Mouse (Mus musculus): ENCODE data around the gene AC124502.3.

The AC124502.3 gene

DNA sequence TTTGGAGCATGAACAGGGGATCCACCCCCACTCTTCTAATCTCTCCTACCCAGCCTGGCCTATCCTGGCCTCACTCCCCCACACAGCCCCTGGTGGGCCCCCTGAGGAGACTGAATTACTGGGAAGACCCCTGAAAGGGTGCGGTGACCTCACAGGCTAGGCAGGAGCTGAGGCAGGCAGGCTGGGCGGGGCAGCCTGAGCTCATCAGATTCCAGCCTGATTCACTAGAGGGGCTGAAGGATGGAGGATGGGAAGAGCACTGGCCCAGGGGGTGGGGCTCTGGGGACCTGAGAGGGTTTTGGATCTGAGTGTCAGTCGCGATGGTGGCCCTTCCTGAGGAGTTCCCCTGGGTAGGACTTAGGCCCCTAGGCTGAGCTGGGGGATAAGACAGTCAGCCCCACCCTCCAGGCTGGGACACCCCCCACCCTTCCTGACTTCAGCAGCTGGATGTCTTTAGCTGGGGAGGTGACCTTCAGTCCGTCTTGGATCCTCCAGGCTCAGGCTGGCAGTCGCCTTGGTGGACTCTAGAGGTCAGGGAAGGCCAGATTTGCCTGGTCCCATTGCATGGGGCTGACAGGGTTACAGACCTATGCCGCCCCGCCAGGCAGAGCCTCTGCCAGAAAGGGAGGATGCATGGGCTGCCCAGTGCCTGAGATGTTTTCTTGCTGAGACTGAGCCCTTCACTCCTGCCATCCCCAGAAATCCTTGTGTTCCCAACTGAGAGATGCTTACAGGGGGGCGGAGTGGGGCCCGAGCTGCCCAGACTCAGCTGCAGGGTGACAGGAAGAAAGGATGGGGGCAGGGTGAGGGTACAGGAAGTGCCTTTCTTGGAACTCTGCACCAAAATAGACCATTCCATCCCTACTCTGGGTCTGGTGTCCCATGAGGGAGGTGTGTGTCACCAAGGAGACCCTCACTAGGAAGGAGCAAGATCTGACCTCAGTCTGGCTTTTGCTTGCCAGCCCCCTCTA is 20.4 kb downstream of the AC124502.3 start:
- no peak for DNase-seq (ENCODE audit: low spot score)

DNA sequence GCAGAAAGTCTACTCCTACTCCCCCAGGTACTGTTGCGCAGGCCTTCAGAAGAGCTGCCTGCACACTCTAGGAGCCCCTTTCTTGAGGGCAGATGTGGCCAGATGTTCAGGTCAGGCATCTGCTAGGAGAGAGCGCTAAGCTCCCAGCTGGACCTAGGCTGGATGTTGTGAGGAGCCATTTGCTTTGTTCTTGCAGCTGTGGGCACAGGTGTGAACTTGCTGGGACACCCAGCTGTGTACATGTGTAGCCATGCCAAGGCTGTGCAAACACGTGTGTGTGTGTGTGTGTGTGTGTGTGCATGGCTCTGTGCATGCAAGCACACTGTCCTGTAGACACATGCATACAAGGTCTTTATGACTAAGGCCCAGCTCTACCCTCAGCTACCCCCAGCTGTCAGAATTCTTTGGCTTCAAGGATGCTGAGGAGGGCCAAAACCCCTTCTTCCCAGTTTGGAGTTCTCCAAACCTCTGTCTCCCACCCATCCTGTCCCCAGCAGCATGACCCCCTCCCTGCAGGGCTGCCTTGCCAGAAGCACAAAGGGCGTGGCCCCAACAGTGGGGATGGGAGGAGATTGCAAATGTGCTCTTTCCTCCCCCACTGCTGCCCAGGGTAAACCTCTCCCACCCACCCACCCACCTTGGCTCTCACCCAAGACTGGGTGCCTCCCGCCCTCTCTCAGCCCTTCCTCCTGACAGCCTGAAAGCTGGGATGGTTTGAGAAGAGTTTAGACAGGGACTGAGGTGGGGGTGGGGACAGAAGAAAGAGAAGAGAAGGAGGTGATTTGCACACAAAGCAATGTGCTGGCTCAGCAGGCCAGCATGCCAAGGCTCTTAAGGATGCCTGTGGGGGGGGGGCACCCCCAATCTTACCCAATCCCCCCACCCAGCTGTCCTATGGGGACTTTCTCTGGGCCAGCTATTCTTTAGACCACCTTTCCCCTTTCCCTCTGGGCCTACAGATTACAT is 22.0 kb downstream of the AC124502.3 start:
- DNase-seq (ENCODE audit: low spot score): no peak

DNA sequence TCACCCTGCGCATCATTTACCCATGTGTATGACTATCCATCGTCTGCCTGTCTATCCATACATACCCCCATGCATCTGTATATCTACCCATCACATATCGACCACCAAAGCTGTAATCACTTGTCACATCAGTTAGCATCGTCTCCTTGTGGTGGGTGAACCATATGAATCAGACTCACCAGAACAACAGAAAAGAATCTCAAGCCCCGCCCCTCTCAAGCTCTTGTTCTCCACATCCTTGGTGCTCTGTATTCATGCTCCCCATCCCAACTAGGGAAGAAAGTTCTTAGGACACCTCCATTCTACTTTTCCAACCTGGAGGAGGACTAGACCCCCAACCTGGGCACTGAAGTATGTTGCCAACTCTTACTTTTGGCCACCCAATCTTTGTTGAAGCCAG is 23.4 kb downstream of the AC124502.3 start:
- DNase-seq (ENCODE audit: low spot score): no peak

DNA sequence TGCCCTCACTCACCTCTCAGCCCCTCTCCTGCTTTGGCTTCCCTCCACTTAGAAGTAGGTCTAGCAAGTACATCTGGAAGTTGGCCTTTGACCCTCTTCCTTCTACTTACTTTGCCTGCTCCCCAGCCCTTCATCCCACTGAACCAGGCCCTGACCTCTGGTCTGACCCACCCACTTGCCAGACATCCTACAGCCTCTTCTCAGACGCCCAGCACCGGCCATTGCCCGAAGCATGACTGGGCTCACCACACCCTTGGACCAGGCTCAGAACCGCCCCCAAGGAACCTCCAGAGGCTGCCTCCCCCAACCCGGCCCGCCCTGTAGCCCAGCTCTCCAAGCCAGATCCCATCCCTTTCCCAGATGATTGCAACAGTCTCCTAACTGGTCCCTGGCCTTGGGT is 23.8 kb downstream of the AC124502.3 start:
- DNase-seq (ENCODE audit: low spot score): no peak

DNA sequence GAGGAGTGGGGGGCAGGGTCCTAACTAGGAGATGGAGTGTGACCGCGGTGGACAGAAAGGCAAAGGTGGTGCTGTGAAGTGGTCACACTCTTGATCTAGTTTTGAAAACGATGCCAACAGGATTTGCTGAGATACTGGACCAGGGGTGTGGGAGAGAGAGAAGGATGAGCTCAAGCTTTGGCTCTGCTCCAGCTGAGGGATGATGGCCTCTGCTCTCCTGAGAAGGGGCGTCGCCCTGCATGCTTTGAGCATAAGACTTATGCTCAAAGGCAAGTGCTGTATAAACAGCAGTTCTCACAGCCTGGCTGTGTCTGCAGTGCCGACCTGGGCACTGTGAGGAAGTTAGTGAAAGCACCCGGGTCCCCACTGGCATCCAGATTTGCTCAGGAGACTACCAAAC is 26.4 kb downstream of the AC124502.3 start:
- DNase-seq (ENCODE audit: low spot score): no peak

DNA sequence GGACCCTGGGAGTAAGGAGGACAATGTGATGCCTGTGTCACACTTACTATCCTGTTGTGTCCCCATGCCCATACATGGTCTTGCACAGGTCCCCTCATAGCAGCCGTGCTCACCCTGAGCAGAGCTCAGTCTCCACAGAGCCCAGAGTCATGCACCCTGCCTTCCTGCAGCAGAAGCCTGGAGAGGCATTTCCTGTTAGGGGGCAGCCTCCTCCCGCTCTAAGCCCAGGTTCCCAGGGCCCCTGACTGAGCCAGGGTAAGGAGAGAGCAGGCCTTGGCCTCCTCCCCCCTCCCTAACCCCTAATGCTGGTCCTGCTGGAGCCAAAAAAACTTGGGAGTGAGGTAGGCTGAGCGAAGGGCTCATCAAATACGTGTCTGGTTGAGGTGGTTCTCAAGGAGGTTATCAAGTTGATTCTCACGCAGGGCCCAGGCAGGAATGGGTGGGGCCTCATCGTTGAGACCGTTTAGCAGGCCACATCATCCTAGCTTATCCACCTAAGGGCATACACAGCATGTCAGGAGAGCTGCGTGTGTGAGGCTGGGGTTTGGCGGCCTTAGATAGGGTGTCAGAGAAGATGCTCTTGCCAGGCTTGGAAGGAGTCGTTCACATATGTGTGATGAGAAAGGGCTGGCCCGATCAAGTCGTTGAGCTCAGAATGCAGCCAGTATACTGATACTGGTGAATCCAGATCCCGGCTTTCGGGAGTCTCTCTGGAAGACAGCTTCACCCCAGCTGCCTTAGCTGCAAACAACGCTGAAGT is 28.5 kb downstream of the AC124502.3 start:
- no peak for DNase-seq (ENCODE audit: low spot score)

DNA sequence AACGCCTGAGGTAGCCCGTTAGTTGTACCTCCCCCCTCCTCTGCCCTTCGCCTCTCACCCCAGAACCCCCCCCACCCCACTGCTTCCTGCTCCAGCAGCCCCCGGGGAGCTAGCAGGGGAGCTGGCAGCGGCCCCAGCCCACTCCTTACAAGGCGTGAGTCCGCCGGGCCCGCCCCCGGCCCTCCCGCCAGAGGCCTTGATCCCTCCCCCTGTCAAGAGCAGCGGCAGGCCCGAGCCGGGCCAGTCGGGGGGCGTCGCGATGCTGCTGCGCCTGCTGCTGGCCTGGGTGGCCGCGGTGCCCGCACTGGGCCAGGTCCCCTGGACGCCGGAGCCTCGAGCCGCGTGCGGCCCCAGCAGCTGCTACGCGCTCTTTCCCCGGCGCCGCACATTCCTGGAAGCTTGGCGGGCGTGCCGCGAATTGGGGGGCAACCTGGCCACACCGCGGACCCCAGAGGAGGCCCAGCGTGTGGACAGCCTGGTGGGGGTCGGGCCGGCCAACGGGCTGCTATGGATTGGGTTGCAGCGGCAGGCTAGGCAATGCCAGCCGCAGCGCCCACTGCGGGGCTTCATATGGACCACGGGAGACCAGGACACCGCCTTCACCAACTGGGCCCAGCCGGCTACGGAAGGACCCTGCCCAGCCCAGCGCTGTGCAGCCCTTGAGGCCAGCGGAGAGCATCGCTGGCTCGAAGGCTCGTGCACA is 29.3 kb downstream of the AC124502.3 start, which contains the start of gene Cd248:
Cd248 (plus strand) TSS at position 212 of the 703 bp plus-strand sequence.
- no peak for DNase-seq (ENCODE audit: low spot score)

DNA sequence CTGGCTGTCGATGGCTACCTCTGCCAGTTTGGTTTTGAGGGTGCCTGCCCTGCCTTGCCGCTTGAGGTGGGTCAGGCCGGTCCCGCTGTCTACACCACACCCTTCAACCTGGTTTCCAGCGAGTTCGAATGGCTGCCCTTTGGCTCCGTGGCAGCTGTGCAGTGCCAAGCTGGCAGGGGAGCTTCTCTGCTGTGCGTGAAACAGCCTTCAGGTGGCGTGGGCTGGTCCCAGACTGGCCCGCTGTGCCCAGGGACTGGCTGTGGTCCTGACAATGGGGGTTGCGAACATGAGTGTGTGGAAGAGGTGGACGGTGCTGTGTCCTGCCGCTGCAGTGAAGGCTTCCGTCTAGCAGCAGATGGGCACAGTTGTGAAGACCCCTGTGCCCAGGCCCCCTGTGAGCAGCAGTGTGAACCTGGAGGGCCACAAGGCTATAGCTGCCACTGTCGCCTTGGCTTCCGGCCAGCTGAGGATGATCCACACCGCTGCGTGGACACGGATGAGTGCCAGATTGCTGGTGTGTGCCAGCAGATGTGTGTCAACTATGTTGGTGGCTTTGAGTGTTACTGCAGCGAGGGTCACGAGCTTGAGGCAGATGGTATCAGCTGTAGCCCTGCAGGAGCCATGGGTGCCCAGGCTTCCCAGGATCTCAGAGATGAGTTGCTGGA is 30.0 kb downstream of the AC124502.3 start:
- DNase-seq (ENCODE audit: low spot score): no peak

DNA sequence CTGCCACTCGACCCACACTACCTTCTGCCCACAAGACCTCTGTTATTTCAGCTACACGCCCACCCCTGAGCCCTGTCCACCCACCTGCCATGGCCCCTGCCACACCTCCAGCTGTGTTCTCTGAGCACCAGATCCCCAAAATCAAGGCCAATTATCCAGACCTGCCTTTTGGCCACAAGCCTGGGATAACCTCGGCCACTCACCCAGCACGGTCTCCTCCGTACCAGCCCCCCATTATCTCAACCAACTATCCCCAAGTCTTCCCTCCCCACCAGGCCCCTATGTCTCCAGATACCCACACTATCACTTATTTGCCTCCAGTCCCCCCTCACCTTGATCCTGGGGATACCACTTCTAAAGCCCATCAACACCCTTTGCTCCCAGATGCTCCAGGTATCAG is 30.8 kb downstream of the AC124502.3 start:
- DNase-seq (ENCODE audit: low spot score): no peak

DNA sequence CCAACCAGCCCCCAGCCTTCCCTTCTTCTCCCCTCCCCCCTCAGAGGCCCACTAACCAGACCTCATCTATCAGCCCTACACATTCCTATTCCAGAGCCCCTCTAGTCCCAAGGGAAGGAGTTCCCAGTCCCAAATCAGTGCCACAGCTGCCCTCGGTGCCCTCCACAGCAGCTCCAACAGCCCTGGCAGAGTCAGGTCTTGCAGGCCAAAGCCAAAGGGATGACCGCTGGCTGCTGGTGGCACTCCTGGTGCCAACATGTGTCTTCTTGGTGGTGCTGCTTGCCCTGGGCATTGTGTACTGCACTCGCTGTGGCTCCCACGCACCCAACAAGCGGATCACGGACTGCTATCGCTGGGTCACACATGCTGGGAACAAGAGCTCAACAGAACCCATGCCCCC is 31.3 kb downstream of the AC124502.3 start:
- DNase-seq (ENCODE audit: low spot score): no peak

DNA sequence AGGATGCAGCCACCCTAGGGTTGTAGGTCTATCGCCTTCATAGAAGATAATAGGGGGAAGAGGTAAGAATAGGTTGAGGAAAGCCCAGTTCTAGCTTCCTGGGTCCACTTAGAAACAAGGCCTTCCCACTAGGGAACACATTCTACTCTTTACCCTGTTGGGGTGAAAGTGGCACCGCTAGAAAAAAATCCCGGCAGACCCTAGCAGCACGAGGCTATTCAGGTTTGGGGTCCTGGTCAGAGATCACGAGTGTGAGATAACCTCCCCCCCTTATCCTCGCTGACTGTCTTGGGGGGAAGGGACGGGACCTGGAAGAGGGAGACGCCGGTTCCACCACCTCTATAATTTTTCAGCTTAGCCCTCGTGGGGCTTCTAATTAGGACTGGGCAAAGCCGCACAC is 32.4 kb downstream of the AC124502.3 start:
- DNase-seq (ENCODE audit: low spot score): no peak

DNA sequence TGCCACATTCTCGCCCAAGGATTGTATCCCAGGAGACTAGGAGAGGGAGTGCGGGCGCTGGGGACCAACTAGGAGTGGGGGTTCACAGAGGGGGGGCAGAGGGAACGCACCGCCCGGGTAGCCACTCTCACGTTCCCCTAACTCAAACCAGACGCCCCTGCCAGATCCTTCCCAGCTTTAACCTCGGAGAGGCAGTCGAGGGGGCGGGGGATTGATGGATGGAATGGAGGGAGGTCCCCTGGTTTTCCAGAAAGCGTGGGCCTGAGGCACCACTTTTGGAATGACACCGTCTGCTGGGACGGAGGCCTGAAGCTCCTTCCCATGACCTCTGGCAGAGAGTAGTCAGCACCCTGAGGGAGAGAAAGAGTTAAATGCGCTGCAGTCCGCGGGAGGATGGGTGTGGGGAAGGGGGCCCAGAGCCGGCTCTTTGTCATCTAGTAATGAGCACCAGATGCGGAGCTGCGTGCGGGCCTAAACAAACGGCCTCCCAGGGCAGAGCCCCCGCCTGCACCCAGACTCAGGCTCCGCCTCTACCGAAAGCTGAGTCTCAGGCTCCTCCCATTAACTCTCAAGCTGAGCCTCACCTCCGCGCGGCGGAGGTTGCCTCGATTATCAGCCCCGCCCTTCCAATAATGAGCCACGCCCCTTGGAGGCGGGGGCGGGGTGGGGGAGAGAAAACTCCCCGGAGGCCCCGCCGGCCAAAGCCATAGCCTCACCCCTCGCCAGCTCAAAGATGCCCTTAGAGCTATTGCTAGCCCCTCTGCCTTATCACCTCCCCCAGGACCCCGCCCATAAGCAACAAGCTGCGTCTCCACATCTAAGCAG is 33.1 kb downstream of the AC124502.3 start:
- DNase-seq (ENCODE audit: low spot score): peak; percentile 57

DNA sequence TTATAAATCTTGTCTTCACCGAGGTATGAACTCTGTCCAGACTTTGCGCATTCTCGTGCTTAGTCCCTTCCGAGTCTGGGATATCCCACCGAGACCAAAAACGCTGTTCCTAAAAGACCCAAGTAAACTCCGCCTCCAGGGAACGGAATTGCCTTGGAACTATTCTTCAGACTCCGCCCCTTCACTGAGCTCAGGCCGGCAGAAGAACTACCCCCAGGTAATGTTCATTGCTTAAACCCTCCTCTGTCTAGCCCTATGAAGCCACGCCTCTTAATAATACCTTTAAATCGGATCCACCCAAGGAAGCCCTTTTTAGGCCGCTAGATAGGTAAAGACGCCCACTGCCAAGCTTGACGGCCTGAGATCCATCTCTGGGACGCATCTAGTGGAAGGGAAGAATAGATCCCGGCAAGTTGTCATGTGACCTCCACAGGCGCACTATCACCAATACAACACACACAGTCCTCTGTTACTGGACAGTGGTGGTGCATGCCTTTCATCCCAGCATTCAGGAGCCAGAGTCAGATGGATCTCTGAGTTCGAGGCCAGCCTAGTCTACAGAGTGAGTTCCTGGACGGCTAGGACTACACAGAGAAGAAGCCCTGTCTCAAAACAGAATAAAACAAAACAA is 33.8 kb downstream of the AC124502.3 start:
- no peak for DNase-seq (ENCODE audit: low spot score)

DNA sequence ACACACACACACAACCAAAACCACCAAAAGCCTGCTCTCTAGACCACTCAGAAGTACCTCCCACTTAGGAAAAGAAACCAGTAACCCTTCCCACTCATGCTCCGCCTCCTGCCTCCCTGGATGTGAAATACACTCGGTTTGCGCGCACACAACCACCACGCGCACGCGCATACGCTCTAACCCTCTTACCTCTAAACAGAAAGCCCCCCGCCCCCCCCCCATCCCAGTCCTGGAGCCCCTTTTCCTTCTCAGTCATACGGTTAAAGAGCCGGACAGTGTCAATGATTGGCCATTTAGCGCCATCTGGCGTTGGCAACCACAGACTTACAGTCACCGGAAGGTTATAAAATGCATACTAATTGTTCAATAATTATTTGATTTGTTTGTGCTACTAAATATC is 34.3 kb downstream of the AC124502.3 start:
- DNase-seq (ENCODE audit: low spot score): peak; percentile 51

DNA sequence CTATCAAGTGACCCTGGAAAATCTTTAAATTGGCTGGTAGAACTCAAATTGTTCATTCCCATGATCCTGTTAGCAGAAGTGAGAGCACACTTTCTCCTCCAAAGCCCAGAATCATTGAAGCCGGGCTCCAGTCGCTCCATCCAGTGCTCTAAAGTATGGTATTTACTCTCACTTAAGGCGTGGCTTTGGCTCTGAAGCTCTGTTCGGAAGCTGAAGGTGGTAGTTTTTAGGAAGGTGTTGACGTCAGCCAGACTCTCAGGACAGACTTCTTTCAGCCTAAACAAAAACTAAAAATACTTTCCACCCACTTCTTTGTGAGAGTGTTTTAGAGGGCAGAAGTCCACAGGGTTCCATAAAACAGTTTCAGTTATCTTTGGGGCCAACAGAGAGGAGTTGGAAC is 34.8 kb downstream of the AC124502.3 start:
- no peak for DNase-seq (ENCODE audit: low spot score)

DNA sequence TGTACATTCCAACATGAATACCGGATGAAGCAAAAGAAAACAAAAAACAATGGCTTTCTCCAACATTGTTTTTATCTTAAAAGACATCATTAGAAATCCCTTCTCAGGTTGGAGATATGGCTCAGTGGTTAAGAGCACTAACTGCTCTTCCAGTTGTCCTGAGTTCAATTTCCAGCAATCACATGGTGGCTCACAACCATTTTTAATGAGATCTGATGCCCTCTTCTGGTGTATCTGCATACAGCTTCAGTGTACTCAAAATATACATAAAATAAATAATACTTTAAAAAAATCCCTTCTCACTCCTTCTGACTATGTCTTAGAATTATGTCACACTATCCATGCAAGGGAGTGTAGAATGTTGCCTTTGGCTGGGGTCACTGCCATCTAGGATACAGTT is 40.6 kb downstream of the AC124502.3 start:
- no peak for DNase-seq (ENCODE audit: low spot score)

DNA sequence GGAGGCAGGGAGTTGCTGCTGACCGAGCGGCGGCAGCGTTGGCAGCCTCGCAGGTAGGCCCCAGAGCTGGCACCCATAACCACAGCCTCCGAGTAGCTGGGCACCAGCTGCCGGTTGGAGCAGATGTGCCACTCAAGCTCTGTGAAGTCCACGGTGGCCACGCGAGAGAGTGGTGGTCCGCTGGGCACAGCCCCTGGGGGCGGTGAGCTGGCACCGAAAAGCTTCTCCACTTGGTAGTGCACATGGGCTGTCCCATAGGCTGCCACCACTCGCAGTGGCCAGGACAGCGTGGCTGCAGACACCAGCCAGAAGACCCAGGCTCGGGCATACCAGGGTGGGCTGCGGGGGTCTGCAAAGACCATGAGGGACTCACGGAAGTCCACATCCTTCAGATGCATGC is 43.3 kb downstream of the AC124502.3 start:
- no peak for DNase-seq (ENCODE audit: low spot score)

DNA sequence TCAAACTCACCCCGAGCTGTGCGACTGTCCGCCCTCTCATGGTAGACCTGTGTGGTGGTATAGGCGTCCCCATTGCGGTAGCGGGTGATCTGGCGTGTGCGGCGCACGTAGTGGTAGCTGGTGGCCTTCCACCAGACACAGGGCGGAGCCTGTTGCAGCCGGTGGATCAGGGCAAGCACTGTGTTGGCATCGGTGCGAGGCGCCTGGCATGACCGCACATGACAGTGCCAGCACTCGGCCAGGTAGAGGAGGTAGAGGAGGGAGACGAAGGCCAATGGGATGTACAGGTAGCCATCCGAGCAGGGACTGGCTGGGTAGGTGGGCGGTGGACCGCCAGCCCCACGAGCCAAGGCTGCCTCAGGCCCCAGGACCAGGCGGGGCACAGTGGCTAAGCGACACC is 43.9 kb downstream of the AC124502.3 start:
- DNase-seq (ENCODE audit: low spot score): no peak

Measured in layer of hippocampus, adult 11-12 months (tissue).